Mouse (Mus musculus): Measurements from ENCODE around the gene Ncf1. TPM values are rescaled to one million over a fixed set of nuclear protein-coding genes. Genes with fewer than 3 reads are reported as not detected.

Ncf1 gene
- 2.5 and 3.1 TPM in 2 replicates for polyA plus RNA-seq (2014; fragmentation: Nextera tagmentation; extraction: Ambion mirVana)

DNA sequence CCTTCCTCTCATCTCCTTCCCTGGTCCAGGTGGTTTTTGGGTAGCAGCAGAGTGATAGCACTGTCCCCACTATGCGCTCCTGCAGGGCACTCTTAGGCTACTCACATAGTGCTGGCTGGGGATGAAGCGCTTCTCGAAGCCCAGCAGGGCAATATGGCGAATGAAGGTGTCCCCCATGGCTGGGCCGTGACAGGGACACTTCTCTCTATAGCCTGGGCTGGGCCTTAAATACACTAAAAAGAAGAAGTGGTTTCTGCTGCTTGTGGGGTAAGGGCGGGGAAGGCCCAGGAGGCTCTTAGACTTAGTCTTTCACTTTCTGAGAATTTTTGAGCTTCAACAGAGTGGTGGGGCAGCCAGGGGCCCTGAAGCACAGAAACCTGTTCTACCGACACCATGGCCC, at the start of gene Ncf1:
Gene Ncf1 (minus strand): TSS at position 235 of the 400 bp plus-strand sequence.
- no peak within 1 kb of the TSS for H3K4me2 ChIP-seq (ENCODE audit: low read depth)
- DNase-seq (ENCODE audit: low spot score) (no peak), ATAC-seq (ENCODE audit: insufficient read depth, low FRiP score, low TSS enrichment) (no peak)
- H3K36me3 ChIP-seq (ENCODE audit: control insufficient read depth, insufficient read depth, low read length) = no peaks in the 10 kb centered on the region
- H3K27ac ChIP-seq (ENCODE audit: low read depth, low read length) = no peak within 1 kb of the TSS
- H3K9me3 ChIP-seq (ENCODE audit: control insufficient read depth, low read length) = no peaks in the 10 kb centered on the region
- no peak within 1 kb of the TSS for H3K9ac ChIP-seq (ENCODE audit: low read length)
- H3K27me3 ChIP-seq (ENCODE audit: control insufficient read depth, insufficient read depth, low read length) = no peaks in the 10 kb centered on the region
- 89% methylated on average over 7 of the region's 7 CpGs for WGBS
- peaks cover 5% of the 10 kb centered on the region for H3K4me1 ChIP-seq (ENCODE audit: control insufficient read depth, insufficient read depth, low read length)
- no peak within 1 kb of the TSS for H3K4me3 ChIP-seq (ENCODE audit: low read depth, low read length)

DNA sequence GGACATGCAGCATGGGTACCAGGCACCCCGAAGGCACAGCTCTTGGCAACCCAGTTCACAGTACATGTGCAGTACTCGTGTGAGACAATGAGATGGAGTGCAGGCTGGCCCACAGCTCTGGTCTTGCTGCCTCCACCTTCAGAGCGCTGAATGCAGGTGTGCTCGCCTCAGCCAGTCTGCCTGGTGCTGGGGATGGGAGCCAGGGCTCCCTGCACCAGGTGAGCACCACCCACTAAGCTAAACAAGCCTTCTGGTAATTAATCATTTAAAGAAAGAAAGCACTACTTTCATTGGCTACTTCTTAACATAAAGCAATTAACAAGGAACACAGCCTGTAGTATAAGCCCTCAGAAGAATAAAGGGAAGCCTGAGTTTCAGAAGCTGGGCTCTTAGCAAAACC, 47.7 kb upstream of the Ncf1 start:
- 92% methylated on average over 4 of the region's 4 CpGs for WGBS
- no peak for ATAC-seq (ENCODE audit: insufficient read depth, low FRiP score, low TSS enrichment)
- no peak overlapping the region for H3K27ac ChIP-seq (ENCODE audit: low read depth, low read length)
- H3K4me2 ChIP-seq (ENCODE audit: low read depth) = no peak overlapping the region
- H3K36me3 ChIP-seq (ENCODE audit: control insufficient read depth, insufficient read depth, low read length) = peaks cover 38% of the 10 kb centered on the region
- H3K9me3 ChIP-seq (ENCODE audit: control insufficient read depth, low read length) = no peaks in the 10 kb centered on the region
- DNase-seq (ENCODE audit: low spot score) = no peak
- no peaks in the 10 kb centered on the region for H3K27me3 ChIP-seq (ENCODE audit: control insufficient read depth, insufficient read depth, low read length)
- no peak overlapping the region for H3K4me3 ChIP-seq (ENCODE audit: low read depth, low read length)
- H3K4me1 ChIP-seq (ENCODE audit: control insufficient read depth, insufficient read depth, low read length) = no peaks in the 10 kb centered on the region
- no peak overlapping the region for H3K9ac ChIP-seq (ENCODE audit: low read length)

DNA sequence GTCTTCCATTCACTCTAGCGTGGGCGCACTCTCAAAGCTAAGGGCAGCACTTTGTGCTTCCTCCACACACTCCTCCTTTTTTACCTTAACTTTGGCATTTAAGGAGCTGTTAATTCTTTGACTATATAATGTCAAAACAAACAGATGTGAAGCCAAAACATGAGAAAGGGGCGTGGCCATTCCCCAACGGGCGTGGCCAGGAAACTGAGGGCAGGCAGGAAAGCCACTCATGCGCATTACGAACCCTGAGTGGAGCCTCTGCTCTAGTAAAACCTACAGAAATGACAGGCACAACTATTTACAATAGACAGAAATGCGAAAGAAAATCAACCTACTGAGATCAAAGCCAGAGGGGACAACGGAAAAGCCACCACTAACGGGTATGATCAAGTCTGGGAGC, 46.1 kb upstream of the Ncf1 start:
- Histone ChIP-seq H3K4me2 (ENCODE audit: low read depth) (no peak overlapping the region), H3K9me3 (ENCODE audit: control insufficient read depth, low read length) (no peaks in the 10 kb centered on the region), H3K9ac (ENCODE audit: low read length) (no peak overlapping the region), H3K4me1 (ENCODE audit: control insufficient read depth, insufficient read depth, low read length) (no peaks in the 10 kb centered on the region), H3K4me3 (ENCODE audit: low read depth, low read length) (no peak overlapping the region), H3K36me3 (ENCODE audit: control insufficient read depth, insufficient read depth, low read length) (peaks cover 45% of the 10 kb centered on the region), H3K27me3 (ENCODE audit: control insufficient read depth, insufficient read depth, low read length) (no peaks in the 10 kb centered on the region), H3K27ac (ENCODE audit: low read depth, low read length) (no peak overlapping the region)
- DNase-seq (ENCODE audit: low spot score) = no peak
- 93% methylated on average over 10 of the region's 10 CpGs for WGBS
- ATAC-seq (ENCODE audit: insufficient read depth, low FRiP score, low TSS enrichment) = no peak

DNA sequence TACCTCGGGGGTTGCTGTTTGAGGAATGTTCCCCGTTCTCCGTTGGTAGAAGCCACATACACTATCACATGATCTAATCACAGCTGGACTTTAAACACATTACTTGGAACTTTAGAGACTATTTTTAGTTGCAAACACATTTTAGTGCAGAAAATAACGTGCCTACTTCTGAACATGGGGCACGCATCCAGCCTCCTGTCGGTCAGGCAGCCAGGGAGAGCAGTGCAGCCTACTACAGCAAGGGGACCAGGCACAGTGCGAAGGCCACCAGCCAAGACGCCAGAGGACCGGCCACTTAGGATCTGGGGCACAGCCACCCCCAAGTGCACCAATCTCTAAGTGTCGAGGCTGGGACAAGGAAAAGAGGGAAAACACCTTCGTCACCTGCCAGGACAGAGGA, 45.6 kb upstream of the Ncf1 start:
- Histone ChIP-seq H3K4me1 (ENCODE audit: control insufficient read depth, insufficient read depth, low read length) (no peaks in the 10 kb centered on the region), H3K9me3 (ENCODE audit: control insufficient read depth, low read length) (no peaks in the 10 kb centered on the region), H3K4me3 (ENCODE audit: low read depth, low read length) (no peak overlapping the region), H3K27ac (ENCODE audit: low read depth, low read length) (no peak overlapping the region), H3K27me3 (ENCODE audit: control insufficient read depth, insufficient read depth, low read length) (no peaks in the 10 kb centered on the region), H3K4me2 (ENCODE audit: low read depth) (no peak overlapping the region), H3K36me3 (ENCODE audit: control insufficient read depth, insufficient read depth, low read length) (peaks cover 47% of the 10 kb centered on the region), H3K9ac (ENCODE audit: low read length) (no peak overlapping the region)
- DNase-seq (ENCODE audit: low spot score) (no peak), ATAC-seq (ENCODE audit: insufficient read depth, low FRiP score, low TSS enrichment) (no peak)
- 92% methylated on average over 11 of the region's 11 CpGs for WGBS

DNA sequence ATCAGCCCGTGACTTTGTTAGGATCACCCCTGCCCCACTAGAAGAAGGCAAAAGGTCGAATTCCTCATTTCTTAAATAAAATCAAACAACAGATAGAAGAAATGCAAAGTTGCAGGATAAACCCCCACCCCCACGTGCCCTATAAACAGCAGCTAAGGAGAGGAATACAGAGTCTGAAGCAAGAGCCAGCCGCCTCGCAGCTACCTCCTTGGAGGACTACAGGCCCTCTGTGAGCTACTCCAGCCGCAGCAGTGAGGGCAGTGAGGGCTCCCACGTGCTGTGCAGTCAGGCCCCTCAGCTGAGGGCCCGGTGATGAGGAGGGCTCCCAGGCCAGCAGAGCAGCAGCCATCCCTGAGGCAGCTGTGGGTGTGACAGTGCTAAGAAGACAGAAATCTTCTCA, 44.3 kb upstream of the Ncf1 start:
- WGBS = 90% methylated on average over 8 of the region's 8 CpGs
- H3K4me3 ChIP-seq (ENCODE audit: low read depth, low read length) = no peak overlapping the region
- peaks cover 42% of the 10 kb centered on the region for H3K36me3 ChIP-seq (ENCODE audit: control insufficient read depth, insufficient read depth, low read length)
- H3K4me2 ChIP-seq (ENCODE audit: low read depth) = no peak overlapping the region
- DNase-seq (ENCODE audit: low spot score) = no peak
- H3K9ac ChIP-seq (ENCODE audit: low read length) = no peak overlapping the region
- H3K4me1 ChIP-seq (ENCODE audit: control insufficient read depth, insufficient read depth, low read length) = no peaks in the 10 kb centered on the region
- no peaks in the 10 kb centered on the region for H3K9me3 ChIP-seq (ENCODE audit: control insufficient read depth, low read length)
- no peak for ATAC-seq (ENCODE audit: insufficient read depth, low FRiP score, low TSS enrichment)
- no peaks in the 10 kb centered on the region for H3K27me3 ChIP-seq (ENCODE audit: control insufficient read depth, insufficient read depth, low read length)
- H3K27ac ChIP-seq (ENCODE audit: low read depth, low read length) = no peak overlapping the region

DNA sequence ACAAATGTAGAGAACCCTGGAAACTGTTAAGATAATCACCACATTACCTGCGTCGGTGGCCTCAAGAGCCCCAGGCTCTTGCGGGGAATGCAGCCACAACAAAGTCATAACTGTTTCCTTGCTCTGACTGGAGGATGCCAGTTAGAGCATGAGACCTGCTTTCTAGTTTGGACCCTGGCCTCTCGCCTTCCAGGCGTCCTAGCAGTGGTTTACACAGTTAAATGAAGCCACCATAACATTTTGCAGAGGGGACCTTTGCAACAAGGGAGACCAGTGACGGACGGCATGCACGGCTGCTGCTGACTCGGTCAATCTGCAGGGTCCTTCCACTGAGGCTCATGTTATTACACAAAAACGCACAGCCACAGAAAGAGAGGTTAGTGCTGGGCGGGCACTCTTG, 43.3 kb upstream of the Ncf1 start:
- Histone ChIP-seq H3K4me1 (ENCODE audit: control insufficient read depth, insufficient read depth, low read length) (no peaks in the 10 kb centered on the region), H3K9ac (ENCODE audit: low read length) (no peak overlapping the region), H3K27me3 (ENCODE audit: control insufficient read depth, insufficient read depth, low read length) (no peaks in the 10 kb centered on the region), H3K9me3 (ENCODE audit: control insufficient read depth, low read length) (no peaks in the 10 kb centered on the region), H3K4me2 (ENCODE audit: low read depth) (no peak overlapping the region), H3K4me3 (ENCODE audit: low read depth, low read length) (no peak overlapping the region), H3K36me3 (ENCODE audit: control insufficient read depth, insufficient read depth, low read length) (peaks cover 40% of the 10 kb centered on the region), H3K27ac (ENCODE audit: low read depth, low read length) (no peak overlapping the region)
- no peak for DNase-seq (ENCODE audit: low spot score)
- ATAC-seq (ENCODE audit: insufficient read depth, low FRiP score, low TSS enrichment) = no peak
- 91% methylated on average over 11 of the region's 11 CpGs for WGBS

DNA sequence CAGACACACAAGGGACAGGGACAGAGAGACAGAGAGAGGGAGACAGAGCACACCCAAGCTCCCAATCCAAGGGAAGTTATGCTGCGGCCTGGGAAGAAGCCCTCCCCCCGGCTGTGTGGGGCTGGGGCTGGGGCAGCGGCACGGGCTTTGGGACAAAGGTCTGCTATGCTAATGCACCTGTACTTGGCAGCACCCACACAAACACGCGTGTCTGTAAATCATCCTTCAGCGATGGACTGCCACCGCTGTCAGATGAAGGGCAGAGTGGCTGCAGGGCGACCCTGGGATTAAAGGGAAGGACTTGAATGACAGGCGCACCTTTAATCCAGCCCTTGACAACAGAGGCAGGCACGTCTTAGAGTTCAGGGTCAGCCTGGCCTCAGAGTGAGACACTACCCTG, 42.0 kb upstream of the Ncf1 start:
- Histone ChIP-seq H3K9ac (ENCODE audit: low read length) (no peak overlapping the region), H3K4me1 (ENCODE audit: control insufficient read depth, insufficient read depth, low read length) (no peaks in the 10 kb centered on the region), H3K27ac (ENCODE audit: low read depth, low read length) (no peak overlapping the region), H3K4me3 (ENCODE audit: low read depth, low read length) (no peak overlapping the region), H3K4me2 (ENCODE audit: low read depth) (no peak overlapping the region), H3K9me3 (ENCODE audit: control insufficient read depth, low read length) (no peaks in the 10 kb centered on the region), H3K27me3 (ENCODE audit: control insufficient read depth, insufficient read depth, low read length) (no peaks in the 10 kb centered on the region), H3K36me3 (ENCODE audit: control insufficient read depth, insufficient read depth, low read length) (peaks cover 40% of the 10 kb centered on the region)
- DNase-seq (ENCODE audit: low spot score) = no peak
- no peak for ATAC-seq (ENCODE audit: insufficient read depth, low FRiP score, low TSS enrichment)
- WGBS = 94% methylated on average over 11 of the region's 11 CpGs

DNA sequence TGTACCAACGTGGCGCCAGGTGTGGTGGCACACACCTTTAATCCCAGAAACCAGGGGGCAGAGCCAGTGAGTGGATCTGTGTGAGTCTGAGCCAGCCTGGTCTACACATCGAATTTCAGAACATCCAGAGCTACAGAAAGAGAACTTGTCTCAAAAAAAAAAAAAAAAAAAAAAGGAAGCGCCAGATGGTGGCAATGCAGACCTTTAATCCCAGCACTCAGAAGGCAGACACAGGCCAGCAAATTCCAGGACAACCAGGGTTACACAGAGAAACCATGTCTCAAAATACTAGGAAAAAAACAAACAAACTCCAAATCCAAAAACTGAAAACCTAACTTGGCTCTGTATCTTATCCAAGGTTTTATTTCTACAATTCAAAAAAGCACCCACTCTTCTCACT, 41.1 kb upstream of the Ncf1 start:
- WGBS = 93% methylated on average over 4 of the region's 4 CpGs
- ATAC-seq (ENCODE audit: insufficient read depth, low FRiP score, low TSS enrichment) = no peak
- no peak for DNase-seq (ENCODE audit: low spot score)

DNA sequence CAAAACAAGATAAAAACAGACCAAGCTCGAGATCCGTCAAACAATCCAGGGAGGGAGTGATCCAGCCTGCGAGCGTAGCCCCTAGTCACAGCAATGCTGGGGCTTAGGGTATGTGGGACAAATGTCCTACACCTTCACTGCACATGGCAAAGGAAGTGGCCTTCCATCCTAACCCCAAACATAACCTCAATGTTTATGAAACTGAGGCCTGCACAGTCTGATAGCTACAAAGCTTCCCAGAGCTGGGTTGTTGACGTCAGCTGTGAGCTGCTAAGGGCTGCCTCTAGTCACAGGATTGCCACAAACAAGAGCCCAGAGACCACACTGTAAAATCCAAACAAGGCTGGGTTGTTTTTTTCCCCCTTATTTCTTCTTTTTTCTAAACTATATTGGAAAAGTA, 40.3 kb upstream of the Ncf1 start:
- DNase-seq (ENCODE audit: low spot score) (no peak), ATAC-seq (ENCODE audit: insufficient read depth, low FRiP score, low TSS enrichment) (no peak)
- Histone ChIP-seq H3K27ac (ENCODE audit: low read depth, low read length) (no peak overlapping the region), H3K4me3 (ENCODE audit: low read depth, low read length) (no peak overlapping the region), H3K9me3 (ENCODE audit: control insufficient read depth, low read length) (no peaks in the 10 kb centered on the region), H3K4me1 (ENCODE audit: control insufficient read depth, insufficient read depth, low read length) (no peaks in the 10 kb centered on the region), H3K36me3 (ENCODE audit: control insufficient read depth, insufficient read depth, low read length) (peaks cover 47% of the 10 kb centered on the region), H3K27me3 (ENCODE audit: control insufficient read depth, insufficient read depth, low read length) (no peaks in the 10 kb centered on the region), H3K4me2 (ENCODE audit: low read depth) (no peak overlapping the region), H3K9ac (ENCODE audit: low read length) (no peak overlapping the region)
- WGBS = 88% methylated on average over 5 of the region's 5 CpGs

More for the DNA sequence above, 41.1 kb upstream of the Ncf1 start:
- no peak overlapping the region for H3K4me3 ChIP-seq (ENCODE audit: low read depth, low read length)
- H3K9me3 ChIP-seq (ENCODE audit: control insufficient read depth, low read length) = no peaks in the 10 kb centered on the region
- no peaks in the 10 kb centered on the region for H3K4me1 ChIP-seq (ENCODE audit: control insufficient read depth, insufficient read depth, low read length)
- no peaks in the 10 kb centered on the region for H3K27me3 ChIP-seq (ENCODE audit: control insufficient read depth, insufficient read depth, low read length)
- no peak overlapping the region for H3K27ac ChIP-seq (ENCODE audit: low read depth, low read length)
- no peak overlapping the region for H3K4me2 ChIP-seq (ENCODE audit: low read depth)
- no peak overlapping the region for H3K9ac ChIP-seq (ENCODE audit: low read length)
- peaks cover 44% of the 10 kb centered on the region for H3K36me3 ChIP-seq (ENCODE audit: control insufficient read depth, insufficient read depth, low read length)
